Mouse (Mus musculus): Measurements from ENCODE around the gene Mettl7a3. TPM values are rescaled to one million over a fixed set of nuclear protein-coding genes. Genes with fewer than 3 reads are reported as not detected.

Gene Mettl7a3
- polyA plus RNA-seq (2017; shearing (Covaris generic)) = not detected

DNA sequence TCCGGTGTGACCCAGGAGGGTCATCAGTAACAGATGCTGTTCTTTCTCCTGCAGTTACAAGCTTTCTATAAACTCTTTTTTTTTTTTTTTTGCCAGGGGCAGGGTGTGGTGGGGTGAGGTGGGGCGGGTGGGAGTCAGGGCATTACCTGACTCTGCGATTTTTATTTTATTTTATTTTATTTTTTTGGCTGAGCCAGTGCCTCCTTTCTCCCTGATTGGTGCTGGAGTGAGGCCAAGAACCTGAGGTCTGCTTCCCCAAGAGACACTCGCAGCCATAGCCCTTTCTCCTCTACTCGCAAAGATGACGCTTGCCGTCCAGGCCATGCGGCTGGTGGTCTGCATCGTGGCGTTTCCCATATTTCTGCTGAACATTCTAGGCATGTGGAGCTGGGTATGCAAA lies at the start of gene Mettl7a3:
TSS of gene Mettl7a3 (plus strand) at position 301 of the 400 bp plus-strand sequence.

GRCm38 (mm10) chr15:100304019-100304991 lies 30.4 kb upstream of the Mettl7a3 start, which contains the start of gene Mettl7a1:
Mettl7a1 (plus strand) TSS chr15:100304140.

GRCm38 (mm10) chr15:100352711-100353250 lies 18.1 kb downstream of the Mettl7a3 start, which contains the start of the genes Methig1 and Mettl7a2:
Methig1 (plus strand) TSS chr15:100353149.
Mettl7a2 (plus strand) TSS chr15:100353200.

GRCm38 (mm10) chr15:100364242-100364641 lies 29.5 kb downstream of the Mettl7a3 start, which contains the start of gene Higd1c:
Higd1c (plus strand) TSS chr15:100364542.

Other genes with a start within 250 kb of the Mettl7a3 start
- 70.3 TPM for gene Atf1, start 107.1 kb upstream of the Mettl7a3 start, polyA plus RNA-seq (2017; shearing (Covaris generic))
- not detected for gene Tmprss12, start 54.1 kb upstream of the Mettl7a3 start, polyA plus RNA-seq (2017; shearing (Covaris generic))
- gene Mettl7a1, start 30.8 kb upstream of the Mettl7a3 start, polyA plus RNA-seq (2017; shearing (Covaris generic)) = 13.5 TPM
- not detected for gene Methig1, start 18.2 kb downstream of the Mettl7a3 start, polyA plus RNA-seq (2017; shearing (Covaris generic))
- gene Mettl7a2, start 18.3 kb downstream of the Mettl7a3 start, polyA plus RNA-seq (2017; shearing (Covaris generic)) = not detected
- not detected for gene Higd1c, start 29.6 kb downstream of the Mettl7a3 start, polyA plus RNA-seq (2017; shearing (Covaris generic))
- 0.20 TPM for gene Gm5475, start 87.2 kb downstream of the Mettl7a3 start, polyA plus RNA-seq (2017; shearing (Covaris generic))
- gene Slc11a2, start 90.1 kb downstream of the Mettl7a3 start, polyA plus RNA-seq (2017; shearing (Covaris generic)) = 34.4 TPM
- gene Letmd1, start 134.1 kb downstream of the Mettl7a3 start, polyA plus RNA-seq (2017; shearing (Covaris generic)) = 32.7 TPM
- 8.8 TPM for gene Csrnp2, start 160.6 kb downstream of the Mettl7a3 start, polyA plus RNA-seq (2017; shearing (Covaris generic))
- 6.4 TPM for gene Tfcp2, start 217.1 kb downstream of the Mettl7a3 start, polyA plus RNA-seq (2017; shearing (Covaris generic))